Mouse (Mus musculus) kidney, adult 18-20 months (tissue): ENCODE results near the gene Hoxd8.

ENCODE experiments used
- DNase-seq: peaks from one replicate; pipeline ENCODE4 v3.0.0; 2021

The Hoxd8 gene

DNA sequence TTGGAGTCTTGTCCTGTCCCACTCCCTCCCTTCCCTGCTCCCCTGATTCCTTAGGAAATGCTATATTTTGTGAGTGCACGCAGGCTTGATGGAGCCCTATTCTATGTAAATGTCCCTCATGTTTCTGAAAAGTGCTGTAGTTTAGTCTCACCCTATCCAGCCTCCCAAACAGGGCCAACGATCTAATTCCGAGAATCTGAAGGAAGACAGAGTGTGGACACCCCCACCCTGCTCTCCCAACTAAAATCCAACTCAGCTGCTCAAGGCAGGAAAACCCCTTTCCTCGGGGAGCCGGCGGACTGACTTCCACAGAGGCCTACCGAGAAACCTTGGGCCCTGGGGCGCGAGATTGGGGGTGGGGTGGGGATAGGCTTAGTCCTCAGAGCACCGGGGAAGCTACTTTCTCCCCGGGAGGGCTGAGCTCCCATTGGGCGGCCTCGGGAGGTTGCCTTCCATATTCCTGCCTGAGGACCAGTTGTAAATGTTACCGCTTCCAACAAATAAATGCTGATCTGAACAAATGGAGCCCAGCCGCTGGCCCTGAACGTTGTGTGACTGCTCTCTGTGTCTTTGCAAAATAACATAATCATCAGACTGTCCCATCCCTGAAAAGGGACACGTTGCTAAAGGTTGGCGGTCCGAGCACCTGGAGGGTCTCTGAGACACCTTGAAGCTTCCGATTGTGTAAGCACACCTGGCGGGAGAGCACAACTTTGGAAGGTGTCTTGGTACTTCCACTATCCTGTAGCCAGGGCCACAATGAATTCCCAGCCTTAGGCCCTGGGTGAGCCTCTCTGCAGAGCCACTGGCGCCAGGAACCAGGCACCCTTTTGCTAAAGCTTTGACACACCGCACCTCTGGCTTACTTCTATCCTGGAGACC is 4.5 kb upstream of the Hoxd8 start:
- DNase-seq = peak; percentile 53

DNA sequence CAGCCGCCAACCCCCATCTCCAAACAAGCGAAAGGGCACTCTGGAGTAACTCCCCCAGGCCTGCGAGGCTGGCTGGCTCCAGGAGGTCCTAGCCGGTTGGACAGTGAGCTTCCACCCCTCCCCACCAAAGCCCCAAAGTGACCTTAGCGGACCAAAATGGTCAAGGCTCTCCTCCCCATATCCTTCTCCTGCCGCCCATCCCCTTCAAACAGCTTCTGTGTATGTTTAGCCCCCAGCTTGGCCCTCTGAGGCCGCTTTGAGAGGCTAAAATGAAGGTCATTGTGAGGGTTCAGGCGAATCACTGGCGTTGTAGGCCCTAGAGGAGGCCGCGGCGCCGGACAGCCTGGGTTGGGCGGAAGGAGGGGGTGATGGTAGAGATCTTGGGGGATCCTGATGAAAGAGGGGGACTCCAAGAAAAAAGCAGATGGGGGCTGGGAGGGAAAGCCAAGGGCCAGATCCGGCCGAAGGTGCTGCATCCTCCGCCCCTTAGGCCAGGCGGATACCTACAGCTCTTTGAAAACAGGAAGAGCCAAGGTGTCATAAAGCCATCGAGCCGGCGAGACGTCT is 3.8 kb upstream of the Hoxd8 start:
- peak; percentile 69 for DNase-seq

DNA sequence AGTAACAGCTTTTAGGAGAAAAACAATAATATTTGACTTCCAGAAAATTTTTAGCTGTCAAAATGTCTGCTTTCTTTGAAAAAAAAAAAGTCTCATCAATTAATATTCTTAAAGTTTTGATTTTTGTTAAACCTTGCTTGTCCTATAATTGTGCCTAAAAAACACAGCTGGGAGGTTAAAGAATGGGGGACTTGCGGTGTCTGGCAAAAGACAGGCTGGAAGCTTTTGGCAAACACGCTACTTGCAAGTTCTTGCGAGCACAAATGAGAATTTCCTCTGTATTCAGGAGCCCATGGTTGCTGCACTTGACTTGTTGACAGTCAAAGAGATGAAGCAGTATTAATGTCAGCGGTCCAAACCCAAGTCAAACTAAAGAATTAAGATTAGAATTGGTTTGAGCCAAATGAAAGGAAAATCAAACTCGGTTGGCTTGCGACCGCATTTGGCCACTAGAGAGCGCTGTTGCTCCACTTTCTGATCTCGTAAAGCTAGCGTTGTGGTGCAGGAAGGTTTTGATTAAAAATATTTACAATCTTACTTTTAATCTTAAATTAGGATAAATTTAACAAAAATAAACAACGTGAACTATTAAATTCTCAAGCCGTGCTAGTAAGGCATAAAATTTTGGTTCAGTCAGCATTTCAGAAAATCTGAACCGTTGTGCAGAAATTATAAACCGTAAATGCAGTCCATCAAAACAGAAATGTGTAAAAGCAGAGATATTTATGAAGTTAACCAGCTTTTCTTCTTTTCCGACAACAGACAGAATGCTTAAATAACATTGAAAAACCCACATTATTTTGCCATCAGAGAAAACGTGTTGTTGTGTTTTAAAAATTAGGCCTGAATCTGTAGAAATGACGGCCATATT is 2.2 kb upstream of the Hoxd8 start:
- DNase-seq = peak; percentile 90

DNA sequence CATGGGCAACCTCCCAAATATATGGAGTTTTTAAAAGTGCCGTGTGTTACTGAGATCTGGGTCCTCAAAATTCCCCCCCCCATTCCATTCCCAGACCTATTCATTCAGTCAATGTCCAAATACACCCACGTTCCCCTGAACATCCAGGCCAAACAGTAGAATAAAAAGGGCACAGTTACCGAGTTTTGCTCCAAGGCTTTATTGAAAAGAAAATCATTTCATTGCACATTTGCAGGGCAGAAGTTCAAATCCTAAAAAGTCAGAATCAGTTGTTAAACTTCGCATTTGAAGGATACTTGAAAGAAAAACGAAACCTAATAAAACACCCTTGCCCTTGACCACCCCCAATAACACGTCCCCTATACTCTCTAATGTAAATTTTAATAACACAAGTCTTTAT is 1.6 kb upstream of the Hoxd8 start:
- DNase-seq = no peak

DNA sequence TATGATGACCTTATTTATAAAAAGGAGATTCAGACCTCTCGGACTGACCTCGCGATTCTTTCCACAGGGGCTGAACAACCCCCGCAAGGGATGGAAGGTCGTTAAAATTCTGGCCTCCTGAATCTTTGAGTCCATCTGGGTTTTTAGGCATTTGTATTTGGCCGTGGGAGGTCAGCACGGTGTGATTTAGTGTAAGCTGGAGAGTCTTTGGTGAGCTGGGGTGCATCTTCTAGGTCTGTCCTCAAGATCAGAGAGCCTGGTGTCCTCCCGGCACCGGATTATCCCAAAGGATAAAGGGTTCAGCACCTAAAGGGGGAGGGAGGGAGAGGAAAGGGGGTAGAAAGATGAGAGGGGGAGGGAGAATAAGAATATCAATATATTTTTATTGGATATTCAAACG is 1.1 kb upstream of the Hoxd8 start:
- no peak for DNase-seq

DNA sequence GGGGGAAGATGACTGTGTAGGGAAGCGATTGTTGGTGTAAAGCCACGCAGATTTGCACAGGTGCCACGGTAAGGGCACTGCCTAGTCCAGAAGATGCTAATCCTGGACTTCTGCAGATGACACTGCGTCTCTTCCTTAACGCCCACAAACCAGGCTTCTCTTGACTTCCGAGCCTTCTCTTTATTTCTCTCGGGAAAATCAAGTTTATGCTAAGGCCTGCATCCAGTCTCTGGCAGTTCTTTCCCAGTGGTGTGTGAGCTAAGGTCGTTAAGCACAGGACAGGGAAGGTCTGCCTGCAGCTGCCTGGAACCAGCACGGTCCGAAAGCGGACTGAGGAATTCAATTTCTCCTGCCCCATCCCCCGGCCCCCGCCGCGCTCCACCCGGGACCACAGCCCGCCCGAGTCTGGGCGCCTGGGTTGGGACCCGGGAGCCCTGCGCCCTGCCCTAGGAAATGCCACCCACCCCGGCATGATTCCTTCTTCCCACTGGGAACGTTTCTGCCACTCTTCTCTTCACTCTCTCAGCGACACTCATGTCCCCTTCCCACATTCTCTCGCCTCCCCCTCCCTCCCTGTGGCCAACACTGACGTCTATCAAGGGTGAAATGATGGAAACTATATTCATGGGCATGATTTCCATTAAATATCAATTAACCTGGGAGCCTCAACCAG is 559 bp upstream of the Hoxd8 start:
- peak; percentile 83 for DNase-seq

DNA sequence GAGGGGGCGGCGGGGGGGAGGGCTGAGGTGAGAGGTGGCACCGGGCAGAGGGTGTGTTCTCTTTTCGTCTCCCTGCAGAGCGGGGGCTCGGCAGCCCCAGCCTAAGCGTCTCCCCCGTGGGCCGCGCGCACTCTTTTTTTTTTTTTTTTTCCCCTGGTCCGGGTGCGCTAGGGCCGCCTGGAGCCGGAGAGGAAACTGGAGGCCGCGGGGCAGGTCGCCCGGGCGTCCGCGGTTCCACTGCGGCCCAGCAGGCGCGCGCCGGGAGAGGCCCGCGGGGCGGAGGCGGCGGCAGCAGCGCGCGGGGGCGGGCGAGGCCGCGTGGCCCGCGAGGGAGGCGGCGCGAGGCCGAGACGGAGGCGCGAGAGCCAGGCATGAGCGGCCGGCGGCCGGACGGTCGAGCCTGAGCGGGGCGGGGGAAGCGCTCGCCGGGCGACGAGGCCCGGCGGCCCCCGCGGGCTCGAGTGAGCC is 618 bp downstream of the Hoxd8 start:
- DNase-seq = peak; percentile 65

DNA sequence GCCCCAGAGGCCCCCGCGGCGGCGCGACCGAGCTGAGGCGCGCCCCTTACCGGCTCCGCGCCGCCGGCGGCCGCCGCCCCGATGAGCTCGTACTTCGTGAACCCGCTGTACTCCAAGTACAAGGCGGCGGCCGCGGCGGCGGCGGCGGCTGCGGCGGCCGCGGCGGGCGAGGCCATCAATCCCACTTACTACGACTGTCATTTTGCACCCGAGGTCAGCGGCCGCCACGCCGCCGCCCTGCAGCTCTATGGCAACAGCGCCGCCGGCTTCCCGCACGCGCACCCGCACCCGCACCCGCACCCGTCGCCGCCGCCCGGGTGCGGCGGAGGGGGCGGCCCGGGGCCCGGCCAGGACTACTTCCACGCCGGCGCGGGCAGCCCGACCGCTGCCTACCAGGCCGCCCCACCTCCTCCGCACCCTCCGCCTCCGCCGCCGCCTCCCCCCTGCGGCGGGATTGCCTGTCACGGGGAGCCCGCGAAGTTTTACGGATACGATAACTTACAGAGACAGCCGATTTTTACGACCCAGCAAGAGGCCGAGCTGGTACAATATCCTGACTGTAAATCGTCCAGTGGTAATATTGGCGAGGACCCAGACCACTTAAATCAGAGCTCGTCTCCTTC is 1.2 kb downstream of the Hoxd8 start:
- DNase-seq = peak; percentile 75

DNA sequence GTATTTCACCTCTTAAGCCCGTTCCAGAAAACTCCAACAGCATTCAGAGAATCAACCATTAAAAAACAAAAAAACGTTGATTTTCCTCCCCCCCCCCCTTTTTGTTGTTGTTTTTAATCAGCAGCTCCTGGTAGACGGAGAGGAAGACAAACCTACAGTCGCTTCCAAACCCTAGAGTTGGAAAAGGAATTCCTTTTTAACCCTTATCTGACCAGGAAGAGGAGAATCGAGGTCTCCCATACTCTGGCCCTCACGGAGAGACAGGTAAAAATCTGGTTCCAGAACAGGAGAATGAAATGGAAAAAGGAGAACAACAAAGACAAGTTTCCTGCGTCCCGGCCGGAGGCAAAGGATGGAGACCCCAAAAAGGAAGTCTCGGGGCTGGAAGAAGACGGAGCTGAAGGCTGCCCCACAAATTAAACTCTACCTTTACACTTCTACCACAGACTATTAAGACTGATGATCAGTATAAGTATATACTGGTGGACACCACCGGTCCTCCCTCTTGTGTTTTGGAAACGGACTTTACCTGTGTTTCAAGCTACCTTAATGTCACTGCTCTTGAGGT is 2.1 kb downstream of the Hoxd8 start:
- DNase-seq = peak; percentile 18

DNA sequence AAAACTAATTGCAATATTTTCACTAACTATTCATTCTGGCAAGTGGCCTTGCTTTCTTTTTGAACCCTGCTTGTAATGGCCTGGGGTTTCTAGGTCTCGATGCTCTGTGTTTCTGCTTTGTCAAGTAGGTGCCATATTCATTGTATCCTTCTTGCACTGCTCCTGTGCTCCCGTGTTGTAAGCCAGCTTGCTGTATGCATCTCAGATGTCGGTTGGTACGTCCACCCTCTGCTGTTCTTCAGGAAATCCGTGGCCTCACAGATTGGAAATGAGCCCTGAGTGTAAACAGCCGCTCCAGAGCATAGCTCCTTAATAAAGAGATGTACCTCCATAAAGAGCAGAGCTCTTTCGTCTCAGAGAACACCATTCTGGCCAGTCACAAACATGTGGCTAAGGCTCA is 3.2 kb downstream of the Hoxd8 start:
- peak; percentile 31 for DNase-seq

DNA sequence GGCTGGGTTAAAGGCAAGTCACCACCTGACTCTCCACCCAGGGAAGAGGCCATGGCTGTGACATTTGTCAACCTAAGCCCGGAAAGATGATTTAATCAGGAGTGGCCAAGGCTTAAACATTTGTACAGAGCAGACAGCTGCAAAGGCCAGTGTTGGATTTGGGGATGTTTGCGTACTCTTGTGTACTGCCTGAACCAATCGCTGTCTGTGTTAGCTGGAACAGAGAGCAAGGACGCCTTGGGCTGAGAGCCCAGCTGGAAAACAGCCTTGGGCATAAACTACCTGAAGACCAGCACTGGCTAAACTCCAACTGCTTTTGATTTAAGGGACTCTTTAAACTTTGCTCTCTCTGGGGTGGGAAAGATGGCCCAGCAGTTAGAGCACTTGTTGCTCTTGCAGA is 4.3 kb downstream of the Hoxd8 start:
- peak; percentile 65 for DNase-seq

DNA sequence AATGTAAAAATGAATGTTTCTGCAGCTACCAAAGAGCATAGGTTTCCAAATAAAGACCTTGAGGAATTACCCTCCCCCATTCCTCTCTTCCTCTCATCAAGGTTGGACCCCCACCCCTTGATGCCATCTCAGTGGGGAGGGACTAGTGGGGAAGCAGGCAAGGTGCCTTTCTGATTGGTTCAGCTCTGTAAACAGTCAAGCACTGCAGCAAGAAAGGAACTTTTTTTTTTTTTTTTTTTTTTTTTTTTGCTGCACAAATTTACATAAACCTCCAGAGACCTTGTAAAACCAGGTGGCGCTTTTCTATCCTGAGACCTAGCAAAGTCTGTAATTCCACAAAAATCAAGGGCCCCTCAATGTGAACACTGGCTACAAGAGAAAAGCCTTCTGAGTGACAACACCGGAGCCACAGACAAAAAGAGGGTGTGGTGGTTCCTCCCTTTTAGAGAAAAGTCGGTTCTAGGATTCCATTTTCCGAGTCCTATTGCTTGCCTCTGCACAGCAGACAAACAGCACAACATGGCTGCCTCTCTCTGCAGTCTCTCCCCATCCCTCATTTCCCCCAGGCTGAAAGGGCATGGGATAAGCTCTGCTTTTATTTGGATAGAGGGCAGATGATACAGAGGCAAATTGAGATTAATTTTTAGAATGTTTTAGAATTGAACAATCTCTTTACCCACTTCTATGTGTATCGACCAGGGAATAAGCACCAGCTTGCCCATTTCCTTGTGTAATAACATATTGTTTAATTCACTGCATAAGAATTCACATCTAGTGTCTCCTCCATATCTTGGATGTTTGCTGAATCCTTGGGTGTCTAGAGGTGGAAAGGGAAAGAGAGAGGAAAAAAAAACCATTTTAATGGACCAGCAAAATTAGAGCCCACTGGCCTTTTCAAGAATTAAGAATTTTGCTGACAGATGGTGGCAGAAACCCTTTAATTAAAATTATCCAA is 5.3 kb downstream of the Hoxd8 start:
- DNase-seq = no peak

DNA sequence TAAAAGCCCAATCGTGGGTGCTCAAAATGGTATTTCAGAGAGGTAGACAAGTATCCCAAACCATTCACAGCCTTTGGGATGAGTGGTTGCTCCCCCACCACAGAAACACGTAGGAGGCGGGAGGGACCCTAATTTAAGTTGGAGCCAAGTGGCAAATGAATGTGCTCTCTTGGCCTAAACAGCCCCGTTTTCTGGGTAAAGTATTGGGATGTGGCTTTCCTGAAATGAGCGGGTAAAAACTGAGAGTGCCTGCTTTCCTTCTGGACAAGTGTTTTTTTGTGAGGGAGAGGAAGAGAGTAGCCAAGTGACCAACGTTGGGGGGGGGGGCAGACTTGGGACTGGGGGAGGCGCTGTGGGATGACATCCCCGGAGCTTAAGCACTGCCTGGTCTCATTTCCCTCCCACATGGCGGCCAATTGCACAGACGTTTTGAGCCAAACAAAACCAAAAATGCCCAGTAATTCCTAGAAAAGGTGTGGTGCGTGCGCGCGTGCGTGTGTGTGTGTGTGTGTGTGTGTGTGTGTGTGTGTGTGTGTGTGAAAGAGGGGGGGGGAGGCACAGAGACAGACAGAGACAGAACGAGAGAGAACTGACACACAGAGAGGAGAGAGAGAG is 6.6 kb downstream of the Hoxd8 start:
- DNase-seq = no peak

DNA sequence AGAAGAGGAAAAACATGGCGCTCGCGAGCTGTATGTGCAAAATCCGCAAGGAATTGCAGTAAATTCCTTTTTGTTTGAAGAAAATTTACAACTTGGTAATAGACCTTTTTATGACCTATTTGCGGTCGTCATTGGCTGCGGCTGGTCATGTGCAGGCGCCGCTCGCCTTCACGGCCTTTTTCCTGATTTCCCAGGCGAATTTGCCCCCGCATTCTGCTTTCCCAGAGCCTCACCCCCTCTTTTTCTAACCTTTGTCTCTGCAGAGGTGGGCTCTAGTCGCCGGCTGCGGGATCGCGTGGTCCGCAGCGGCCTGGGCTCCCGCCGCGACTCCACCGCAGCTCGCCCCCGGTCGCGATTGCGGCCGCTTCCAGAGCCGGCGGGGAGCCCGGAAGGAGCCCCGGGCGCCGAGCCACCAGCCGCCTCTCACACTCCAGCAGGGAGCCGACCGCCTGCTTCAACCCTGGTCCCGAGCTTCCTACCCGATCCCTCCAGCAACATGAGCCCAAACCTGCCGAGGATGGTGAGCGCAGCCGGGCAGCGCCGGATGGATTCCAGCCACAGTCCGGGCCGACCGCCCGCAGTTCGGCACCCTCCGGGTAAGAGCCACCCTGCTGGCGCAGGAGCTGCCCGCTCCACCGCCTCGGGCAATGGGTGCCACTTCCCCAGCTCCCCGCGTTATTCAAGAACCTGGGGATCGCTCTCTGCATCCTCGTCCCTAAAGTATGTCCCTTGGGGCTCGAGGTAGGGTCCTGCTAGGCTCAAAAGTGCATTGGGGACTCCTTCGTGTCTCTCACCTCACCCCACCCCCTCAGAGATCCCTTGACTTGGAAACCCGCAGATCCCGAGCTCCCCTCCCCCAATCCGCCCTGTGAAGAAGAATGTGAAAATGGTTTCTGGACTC is 7.6 kb downstream of the Hoxd8 start, which contains the start of the genes Hoxd3 and Hoxd4:
Gene Hoxd3, plus strand, starts transcription at position 207 of the 901 bp plus-strand sequence.
Gene Hoxd4, plus strand, starts transcription at position 209 of the 901 bp plus-strand sequence.
- peak; percentile 87 for DNase-seq

DNA sequence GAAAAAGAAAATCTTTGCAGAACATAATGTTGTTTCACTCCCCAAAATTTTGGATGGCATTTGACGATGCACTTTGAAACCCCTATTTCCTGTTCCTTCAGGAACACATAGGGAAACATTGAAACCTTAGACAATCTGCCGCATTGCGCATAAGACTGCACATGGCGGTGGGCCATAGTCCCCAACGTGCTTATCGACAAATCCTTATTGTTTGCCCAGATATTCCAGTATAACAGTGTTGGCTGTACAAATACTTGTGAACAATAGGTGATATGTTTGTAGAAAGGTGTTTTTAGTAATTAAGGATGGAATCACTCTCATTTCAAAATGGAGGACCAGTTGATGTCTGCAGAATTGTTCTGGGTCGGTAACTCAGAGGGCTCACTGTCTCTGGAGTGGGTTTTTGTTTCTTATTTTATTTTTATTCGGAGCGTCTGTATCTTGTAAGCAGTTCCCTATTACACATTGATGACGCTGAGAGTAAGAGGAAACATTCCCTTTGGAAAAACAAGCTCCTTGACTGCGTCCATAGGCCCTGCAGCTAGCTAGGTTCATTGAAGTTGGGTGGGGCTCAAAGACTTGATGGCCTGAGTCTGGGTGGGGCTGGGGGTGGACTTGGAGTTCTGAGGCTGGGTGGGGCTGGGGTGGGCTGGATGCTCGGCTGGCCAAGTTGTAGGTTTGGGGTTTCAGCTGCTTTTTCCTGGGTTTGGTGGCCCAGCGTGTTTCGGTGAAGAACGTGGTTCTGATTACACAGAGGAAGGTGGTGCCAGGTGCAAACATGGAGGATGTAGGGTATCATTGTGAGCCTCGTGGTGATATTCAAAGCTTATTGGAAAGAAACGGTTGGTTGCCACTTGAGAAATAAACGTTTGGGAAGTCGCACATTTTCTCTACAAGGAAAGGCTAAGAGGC is 9.1 kb downstream of the Hoxd8 start:
- peak; percentile 32 for DNase-seq

DNA sequence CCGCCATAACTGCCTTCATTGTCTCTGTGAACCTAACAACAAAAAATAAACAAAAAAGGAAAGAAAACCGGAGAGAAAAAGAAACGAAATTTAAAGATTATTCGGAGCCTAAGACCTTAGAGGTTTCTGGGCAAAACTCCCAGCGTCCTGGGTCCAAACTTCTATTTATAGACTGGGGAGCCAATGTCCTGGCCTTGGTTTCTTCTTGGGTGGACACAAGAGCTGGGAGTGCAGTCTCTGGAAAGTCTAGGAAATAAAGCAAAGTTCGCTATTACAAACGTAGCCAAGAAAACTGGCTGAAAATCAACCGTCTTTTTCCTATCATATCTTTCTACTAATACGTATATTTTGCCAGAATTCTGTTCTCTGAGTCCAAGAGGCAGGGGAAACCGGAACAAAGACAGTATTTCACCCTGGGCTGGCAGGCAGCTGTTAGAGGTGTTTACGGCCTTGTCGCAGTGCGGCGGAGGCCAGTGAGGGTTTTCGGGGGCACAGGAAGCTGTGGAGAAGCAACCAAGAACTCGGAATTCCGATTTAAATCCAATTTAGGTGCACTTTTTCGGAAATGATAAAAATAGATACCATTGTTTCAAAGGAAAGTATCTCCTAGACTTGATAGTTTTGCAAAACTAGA is 9.9 kb downstream of the Hoxd8 start:
- peak; percentile 23 for DNase-seq

DNA sequence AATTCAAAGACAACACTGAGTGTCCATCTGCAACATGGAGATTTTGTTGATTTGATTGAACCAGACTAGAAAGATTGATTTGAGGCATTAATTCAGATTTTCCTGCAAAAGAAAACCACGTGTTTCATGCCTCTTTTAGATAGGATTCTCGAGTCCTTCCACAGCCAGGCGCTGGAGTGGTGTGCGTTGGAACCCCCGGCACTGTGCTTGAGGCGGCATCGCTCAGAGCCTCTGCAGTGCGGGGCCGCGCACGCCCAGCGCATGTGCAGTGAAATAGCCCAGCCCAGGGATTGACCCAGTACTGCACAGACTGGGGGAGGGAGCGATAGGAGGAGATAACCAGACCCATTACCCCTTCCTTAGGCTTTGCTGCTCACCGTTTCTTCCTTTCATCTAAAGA is 10.5 kb downstream of the Hoxd8 start:
- no peak for DNase-seq
